Mouse (Mus musculus) WW6 (cell line): ENCODE results near the gene Ptprk.
A peak's percentile ranks its signal among the peaks of the same experiment; 100 is the strongest.

Source experiments
- DNase-seq: peaks from one replicate; pipeline ENCODE4 v3.0.0-alpha.2; 2013; ENCODE audit warnings: low read depth, low spot score

Ptprk gene

DNA sequence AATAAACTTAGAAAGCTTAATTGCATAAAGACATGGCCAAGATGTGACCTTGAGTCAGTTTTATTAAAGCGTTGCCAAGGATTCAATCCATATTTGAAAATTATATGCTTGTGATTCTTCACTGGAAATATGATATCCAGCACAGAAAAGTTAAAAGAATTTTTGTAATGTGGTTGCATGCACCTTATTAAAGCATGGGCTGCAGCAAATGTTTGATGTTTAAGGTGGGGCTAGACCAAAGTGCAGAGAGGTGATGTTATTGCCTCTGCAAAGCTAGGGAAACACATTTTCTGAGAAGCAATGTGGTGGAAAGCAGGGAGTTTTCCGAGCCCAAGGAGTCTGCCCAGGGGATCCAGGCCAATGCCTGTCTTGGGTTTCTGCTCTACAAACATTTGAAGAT, 334.4 kb downstream of the Ptprk start:
- no peak for DNase-seq

DNA sequence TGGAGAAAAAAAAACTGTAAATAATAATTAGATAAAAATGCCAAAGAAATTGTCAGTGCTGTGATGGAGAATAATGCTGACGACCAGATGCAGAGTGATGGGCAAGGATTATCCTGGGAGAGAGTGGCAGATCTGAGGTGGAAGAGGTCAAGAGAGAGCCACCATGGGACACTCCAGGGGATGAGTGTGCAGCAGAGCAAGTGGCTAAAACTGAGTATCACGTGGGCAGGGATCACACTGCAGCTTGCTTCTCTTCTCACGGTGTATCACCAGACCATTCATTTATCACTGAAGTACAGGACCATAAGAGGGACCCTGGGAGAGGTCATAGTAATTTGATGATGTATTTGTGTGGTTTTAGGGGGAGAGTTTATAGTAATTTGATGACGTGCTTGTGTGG, 340.2 kb downstream of the Ptprk start:
- no peak for DNase-seq

DNA sequence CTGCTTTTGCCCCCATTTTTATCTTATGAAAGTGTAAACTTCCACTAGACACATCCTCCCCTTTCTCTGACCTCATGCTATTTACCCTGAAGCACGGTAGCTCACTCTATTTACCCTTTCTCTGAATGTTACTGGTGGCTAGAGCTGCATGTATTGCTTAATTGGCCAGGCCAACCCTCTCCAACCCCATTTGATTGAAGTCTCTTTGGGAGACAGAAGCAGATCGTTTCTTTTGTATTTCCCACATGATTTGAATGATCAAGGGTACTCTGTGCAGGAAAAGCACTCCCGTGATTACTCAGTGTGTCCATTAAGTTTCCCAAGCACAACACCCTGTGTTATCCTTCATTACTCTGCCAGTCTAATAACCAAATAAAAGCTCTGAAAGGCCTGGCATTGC, 348.0 kb downstream of the Ptprk start:
- DNase-seq = no peak

GRCm38 (mm10) chr10:28425371-28425770, 350.8 kb downstream of the Ptprk start:
- DNase-seq = no peak

DNA sequence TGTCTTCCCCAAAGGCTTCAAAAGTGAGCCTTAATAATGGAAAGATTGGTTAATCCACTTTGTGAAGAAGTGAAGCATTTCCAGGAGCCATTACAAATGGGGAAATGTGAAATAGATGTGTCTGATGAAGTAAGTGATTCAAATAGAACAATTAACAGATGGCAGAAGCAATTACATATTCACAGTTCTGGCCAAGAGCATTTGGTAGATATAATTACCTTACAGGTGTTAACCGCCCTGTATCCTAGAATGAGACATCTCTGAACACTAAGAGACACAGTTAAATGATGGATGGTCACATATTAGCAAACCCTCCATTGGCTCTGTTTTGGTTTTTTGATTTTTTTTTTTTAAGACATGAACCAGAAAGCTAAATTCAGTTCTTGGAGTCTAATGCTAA, 361.5 kb downstream of the Ptprk start:
- DNase-seq = no peak

DNA sequence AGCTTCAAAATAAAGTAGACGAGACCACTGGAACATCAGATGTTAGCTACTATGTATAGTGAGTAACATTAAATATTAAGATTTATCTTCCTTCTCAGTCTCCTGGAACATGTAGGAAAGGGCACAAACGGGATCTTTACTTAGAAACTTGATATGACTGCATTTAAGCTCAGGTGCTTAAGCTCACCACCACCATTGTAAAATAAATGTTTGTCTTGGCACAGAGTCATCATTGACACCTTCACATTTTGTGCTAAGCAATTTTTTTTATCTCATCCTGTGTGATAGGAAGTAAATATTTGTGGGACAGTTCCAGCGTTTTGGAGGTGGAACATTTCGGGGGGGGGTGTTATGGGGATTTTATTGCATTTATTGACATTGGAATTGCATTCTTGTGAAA, 375.2 kb downstream of the Ptprk start:
- no peak for DNase-seq

GRCm38 (mm10) chr10:28450642-28451041, 376.0 kb downstream of the Ptprk start:
- no peak for DNase-seq

- DNase-seq = no peak
Observed at GRCm38 (mm10) chr10:28458027-28458426, 383.4 kb downstream of the Ptprk start.

GRCm38 (mm10) chr10:28459963-28460362, 385.3 kb downstream of the Ptprk start:
- no peak for DNase-seq

- no peak for DNase-seq
Observed at GRCm38 (mm10) chr10:28463706-28464105, 389.1 kb downstream of the Ptprk start.

DNA sequence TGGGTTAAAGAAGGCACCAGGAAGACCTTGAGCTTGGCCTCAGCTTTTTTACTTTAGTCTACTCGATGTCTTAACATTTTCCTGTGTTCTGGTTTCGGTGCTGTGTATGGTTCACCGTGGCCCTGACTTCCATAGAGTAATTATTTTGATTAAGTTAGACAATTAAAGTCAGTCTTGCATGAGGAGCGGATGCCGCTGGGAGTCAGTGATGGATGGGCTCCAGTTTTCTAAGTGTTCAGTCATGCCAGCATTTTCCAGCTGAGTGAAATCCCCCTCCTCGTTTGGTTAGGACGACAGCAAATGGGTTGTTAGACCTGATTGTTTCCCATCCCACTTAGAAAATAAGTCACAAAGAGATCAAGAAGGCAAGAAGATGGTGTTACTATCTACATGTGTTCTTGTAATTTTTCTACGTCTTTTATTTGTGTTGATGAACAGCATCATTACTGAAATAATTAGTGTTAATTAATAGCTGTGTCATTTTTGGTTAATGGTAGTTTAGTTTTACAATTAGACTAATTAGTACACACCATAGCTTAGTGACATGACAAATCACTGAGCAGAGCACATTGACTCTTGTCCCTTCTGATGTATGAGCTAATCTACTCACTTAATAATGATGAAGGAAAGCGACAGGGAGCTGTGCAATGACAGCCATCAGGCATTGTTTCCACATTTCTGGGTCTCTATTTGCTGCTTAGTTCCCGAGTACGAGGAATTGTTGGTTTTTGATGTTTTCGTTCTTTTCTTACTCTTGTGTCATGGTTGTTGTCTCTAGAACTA, 390.3 kb downstream of the Ptprk start:
- no peak for DNase-seq

- no peak for DNase-seq
Observed at GRCm38 (mm10) chr10:28485574-28485973, 411.0 kb downstream of the Ptprk start.

DNA sequence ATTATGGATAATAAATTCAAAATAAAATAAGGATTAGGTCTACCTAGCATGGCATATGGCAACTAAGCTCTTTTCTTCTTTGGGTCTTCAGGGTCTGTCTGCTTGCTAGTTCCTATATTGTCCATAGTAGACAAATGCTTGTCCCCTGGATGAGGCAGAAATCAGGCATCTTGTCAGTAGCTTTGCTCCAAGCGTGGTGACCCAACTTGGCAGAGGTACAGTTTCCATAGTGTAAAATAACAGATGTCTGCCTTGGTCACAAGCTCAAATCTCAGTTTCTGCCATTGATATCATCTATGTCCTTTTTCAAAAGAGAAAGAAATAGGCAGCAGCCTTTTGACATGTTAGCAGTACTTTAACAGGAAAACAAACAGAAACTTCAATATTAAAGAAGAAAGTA, 416.4 kb downstream of the Ptprk start:
- DNase-seq = no peak

DNA sequence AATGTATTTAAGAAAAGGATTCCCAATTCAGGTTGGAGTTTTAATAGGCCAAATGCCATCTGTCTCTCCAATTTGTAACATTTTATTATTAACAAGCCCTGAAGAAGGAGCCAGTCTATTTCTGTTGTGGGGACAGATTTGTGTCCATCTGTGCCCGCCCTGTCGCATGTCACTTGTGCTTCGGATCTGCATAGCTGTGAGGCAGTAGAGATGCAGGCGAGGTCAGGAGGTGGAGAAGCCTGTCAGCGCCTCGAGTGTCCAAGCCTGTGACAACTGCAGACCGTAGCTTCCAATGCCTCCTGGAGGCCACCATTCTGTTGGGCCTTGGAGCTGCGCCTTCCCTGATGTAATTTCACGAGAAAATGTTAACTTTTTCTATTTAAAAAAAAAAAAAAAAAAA, 417.6 kb downstream of the Ptprk start:
- no peak for DNase-seq

DNA sequence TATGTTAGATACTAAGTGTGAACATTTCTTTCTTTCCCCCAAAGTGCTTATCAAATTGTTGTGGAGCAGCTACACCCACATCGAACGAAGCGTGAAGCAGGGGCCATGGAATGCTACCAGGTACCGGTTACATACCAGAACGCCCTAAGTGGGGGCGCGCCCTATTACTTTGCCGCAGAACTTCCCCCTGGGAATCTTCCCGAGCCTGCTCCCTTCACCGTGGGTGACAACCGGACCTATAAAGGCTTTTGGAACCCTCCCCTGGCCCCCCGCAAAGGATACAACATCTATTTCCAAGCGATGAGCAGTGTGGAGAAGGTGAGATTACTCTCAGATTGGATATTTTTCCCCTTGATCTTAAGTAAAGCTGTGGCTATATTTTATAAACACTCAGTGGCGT, 418.2 kb downstream of the Ptprk start:
- DNase-seq = no peak

- DNase-seq = peak; percentile 26
Observed at GRCm38 (mm10) chr10:28493271-28493861, 418.7 kb downstream of the Ptprk start.

DNA sequence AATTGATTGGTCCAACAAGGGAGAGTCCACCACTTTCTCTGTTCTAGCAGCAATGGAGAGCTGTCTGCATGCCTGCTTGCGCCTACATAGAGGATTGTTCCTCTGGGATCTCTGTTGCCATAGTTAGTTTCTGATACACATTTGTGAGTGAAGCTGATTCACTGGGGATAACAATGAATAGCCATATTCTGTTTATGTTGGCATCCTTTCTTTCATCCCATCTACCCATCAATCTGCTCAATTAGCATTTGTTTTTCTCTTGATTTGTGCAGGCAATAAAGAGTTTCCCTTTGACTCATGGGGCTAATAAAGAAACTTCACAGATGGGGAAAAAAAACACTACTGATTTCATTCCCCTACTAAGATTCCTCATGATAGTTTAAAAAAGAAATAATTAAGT, 423.2 kb downstream of the Ptprk start:
- no peak for DNase-seq

- no peak for DNase-seq
Observed at GRCm38 (mm10) chr10:28498504-28498903, 423.9 kb downstream of the Ptprk start.

DNA sequence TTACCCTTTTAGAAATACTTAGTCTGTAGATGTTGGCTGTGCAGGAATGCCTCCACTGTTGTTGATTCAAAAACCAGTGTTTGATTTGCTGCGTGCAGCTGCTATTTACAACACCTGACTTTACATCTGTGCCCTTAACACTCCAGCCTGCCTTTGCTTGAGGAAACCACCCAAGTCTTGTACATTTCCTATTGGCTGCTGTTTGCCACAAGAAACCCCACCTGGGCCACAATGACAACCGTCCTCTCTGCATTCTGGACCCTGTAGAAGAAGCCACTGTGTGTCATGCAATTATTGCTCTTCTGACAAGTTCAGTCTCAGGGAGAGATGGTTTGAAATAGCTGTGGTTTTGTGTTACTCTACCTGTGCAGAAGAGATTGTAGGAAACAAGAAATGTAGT, 439.0 kb downstream of the Ptprk start:
- DNase-seq = no peak

DNA sequence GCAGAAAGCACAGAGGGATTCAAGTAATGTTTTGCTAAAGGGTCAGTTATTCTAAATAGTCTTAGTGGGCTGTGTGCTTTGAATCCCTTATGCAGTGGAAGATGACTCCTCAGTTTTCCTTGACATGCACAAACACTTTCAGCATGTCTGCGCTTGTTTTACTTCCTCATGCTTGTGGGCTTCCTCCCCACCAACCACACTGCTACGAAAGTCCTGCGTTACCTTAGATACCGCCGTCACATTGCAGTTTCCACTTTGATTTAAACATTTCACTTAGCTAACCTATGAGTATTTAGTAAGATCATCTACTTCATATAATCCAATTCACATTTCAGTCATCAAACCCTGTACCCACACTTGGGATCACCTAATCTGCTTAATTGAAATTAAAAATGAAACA, 441.5 kb downstream of the Ptprk start:
- no peak for DNase-seq

- DNase-seq = no peak
Observed at GRCm38 (mm10) chr10:28518297-28518696, 443.7 kb downstream of the Ptprk start.

GRCm38 (mm10) chr10:28519861-28520260, 445.2 kb downstream of the Ptprk start:
- no peak for DNase-seq

GRCm38 (mm10) chr10:28523992-28524735, 449.5 kb downstream of the Ptprk start:
- DNase-seq = no peak
